Mouse (Mus musculus): Measurements from ENCODE around the gene Auh. TPM values are rescaled to one million over a fixed set of nuclear protein-coding genes. Genes with fewer than 3 reads are reported as not detected.

Gene Auh
- total and polyA plus RNA-seq, 2 experiments from 2014 or later = 60.7 to 61.3 TPM

DNA sequence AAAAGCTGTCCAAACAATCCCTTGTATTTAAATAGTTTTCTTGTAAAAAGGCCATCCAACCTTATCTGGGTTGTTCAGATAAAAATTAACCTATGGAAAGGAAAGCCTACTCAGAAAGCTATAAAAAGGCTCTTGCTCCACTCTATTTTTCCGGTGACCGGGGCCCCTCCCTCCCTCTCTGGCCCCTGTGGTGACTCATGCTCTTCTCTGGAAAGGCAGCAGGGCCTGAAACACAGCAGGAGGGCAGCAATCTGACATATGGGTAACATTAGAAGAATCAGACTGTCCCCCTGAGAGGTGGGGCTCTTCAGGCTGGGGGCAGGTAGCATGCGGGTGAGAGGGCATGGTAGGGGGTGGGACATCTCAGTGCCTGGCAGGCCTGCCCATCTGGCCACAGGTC is 110.7 kb downstream of the Auh start:
- peak; percentile 69 for ATAC-seq (ENCODE audit: insufficient read depth, low read depth)
- no peak overlapping the region for H3K4me3 ChIP-seq (ENCODE audit: low read depth, low read length)
- H3K9ac ChIP-seq (replicated peaks; ENCODE audit: low read depth, low read length) = 0 out of 2 replicates have a peak overlapping the region, but pooled peaks have one; percentile 32
- no peaks in the 10 kb centered on the region for H3K27me3 ChIP-seq (ENCODE audit: control insufficient read depth, insufficient read depth, low read length)
- no peaks in the 10 kb centered on the region for H3K9me3 ChIP-seq (replicated peaks; ENCODE audit: control insufficient read depth, low read length)
- TF ChIP-seq CTCF (IDR thresholded peaks at IDR 0.05; ENCODE audit: low read depth) = no peak
- TF ChIP-seq EP300 (IDR thresholded peaks at IDR 0.05; ENCODE audit: low read depth) = no peak; the same call in 1 of the 2 replicates
- peaks cover 39% of the 10 kb centered on the region for H3K4me1 ChIP-seq (ENCODE audit: control insufficient read depth, insufficient read depth)
- H3K4me2 ChIP-seq (ENCODE audit: low read depth, low read length) = peak overlapping the region; percentile 38; the same call in 1 of the 2 replicates
- peak overlapping the region; percentile 81 for H3K27ac ChIP-seq (ENCODE audit: low read depth)
- H3K36me3 ChIP-seq (replicated peaks; ENCODE audit: control insufficient read depth, insufficient read depth, low read length) = no peaks in the 10 kb centered on the region
- 7% methylated on average over 3 of the region's 3 CpGs for WGBS
- peak; percentile 85 for DNase-seq (ENCODE audit: low spot score)

DNA sequence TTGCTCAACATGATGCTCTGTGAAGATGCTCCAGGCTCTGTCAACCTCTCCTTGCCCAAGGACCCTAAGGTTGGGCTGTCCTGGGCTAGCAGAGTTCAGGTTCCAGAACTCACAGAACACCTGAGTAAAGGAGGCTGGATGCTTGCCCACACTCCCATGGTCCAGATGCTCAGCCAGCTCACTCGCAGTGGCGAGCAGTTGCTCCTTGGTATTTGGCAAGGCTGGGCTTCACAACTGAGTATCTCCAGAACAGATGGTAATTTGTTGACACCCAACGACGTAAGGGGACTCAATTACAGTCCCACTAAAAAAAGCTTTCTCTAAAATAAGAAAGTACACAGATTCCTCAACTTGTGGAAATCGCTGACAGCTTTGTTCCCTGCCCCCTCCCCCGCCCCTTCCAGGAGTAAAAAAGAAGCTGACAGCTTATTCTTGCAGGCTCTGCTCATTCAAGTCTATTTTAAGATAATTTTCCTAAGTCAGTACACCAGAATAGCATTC is 111.4 kb downstream of the Auh start:
- TF ChIP-seq EP300 (IDR thresholded peaks at IDR 0.05; ENCODE audit: low read depth) (no peak), CTCF (IDR thresholded peaks at IDR 0.05; ENCODE audit: low read depth) (no peak)
- ATAC-seq (ENCODE audit: insufficient read depth, low read depth) (peak; percentile 12; the same call in 1 of the 2 replicates), DNase-seq (ENCODE audit: low spot score) (peak; percentile 70)
- WGBS = 19% methylated on average over 6 of the region's 6 CpGs
- Histone ChIP-seq H3K27me3 (ENCODE audit: control insufficient read depth, insufficient read depth, low read length) (no peaks in the 10 kb centered on the region), H3K9ac (replicated peaks; ENCODE audit: low read depth, low read length) (no peak overlapping the region), H3K4me1 (ENCODE audit: control insufficient read depth, insufficient read depth) (peaks cover 39% of the 10 kb centered on the region), H3K27ac (ENCODE audit: low read depth) (peak overlapping the region; percentile 81), H3K36me3 (replicated peaks; ENCODE audit: control insufficient read depth, insufficient read depth, low read length) (no peaks in the 10 kb centered on the region), H3K4me2 (ENCODE audit: low read depth, low read length) (peak overlapping the region; percentile 38; the same call in 1 of the 2 replicates), H3K4me3 (ENCODE audit: low read depth, low read length) (no peak overlapping the region), H3K9me3 (replicated peaks; ENCODE audit: control insufficient read depth, low read length) (no peaks in the 10 kb centered on the region)

GRCm38 (mm10) chr13:52813750-52814149 is 115.7 kb downstream of the Auh start:
- Histone ChIP-seq H3K9ac (replicated peaks; ENCODE audit: low read depth, low read length) (no peak overlapping the region), H3K36me3 (replicated peaks; ENCODE audit: control insufficient read depth, insufficient read depth, low read length) (no peaks in the 10 kb centered on the region), H3K27ac (ENCODE audit: low read depth) (no peak overlapping the region), H3K9me3 (replicated peaks; ENCODE audit: control insufficient read depth, low read length) (no peaks in the 10 kb centered on the region), H3K4me3 (ENCODE audit: low read depth, low read length) (no peak overlapping the region), H3K4me1 (ENCODE audit: control insufficient read depth, insufficient read depth) (peaks cover 13% of the 10 kb centered on the region), H3K27me3 (ENCODE audit: control insufficient read depth, insufficient read depth, low read length) (no peaks in the 10 kb centered on the region), H3K4me2 (ENCODE audit: low read depth, low read length) (no peak overlapping the region)
- TF ChIP-seq EP300 (IDR thresholded peaks at IDR 0.05; ENCODE audit: low read depth) (no peak), CTCF (IDR thresholded peaks at IDR 0.05; ENCODE audit: low read depth) (no peak)
- DNase-seq (ENCODE audit: low spot score) = no peak
- ATAC-seq (ENCODE audit: insufficient read depth, low read depth) = no peak
- WGBS = 60% methylated on average over 3 of the region's 3 CpGs

DNA sequence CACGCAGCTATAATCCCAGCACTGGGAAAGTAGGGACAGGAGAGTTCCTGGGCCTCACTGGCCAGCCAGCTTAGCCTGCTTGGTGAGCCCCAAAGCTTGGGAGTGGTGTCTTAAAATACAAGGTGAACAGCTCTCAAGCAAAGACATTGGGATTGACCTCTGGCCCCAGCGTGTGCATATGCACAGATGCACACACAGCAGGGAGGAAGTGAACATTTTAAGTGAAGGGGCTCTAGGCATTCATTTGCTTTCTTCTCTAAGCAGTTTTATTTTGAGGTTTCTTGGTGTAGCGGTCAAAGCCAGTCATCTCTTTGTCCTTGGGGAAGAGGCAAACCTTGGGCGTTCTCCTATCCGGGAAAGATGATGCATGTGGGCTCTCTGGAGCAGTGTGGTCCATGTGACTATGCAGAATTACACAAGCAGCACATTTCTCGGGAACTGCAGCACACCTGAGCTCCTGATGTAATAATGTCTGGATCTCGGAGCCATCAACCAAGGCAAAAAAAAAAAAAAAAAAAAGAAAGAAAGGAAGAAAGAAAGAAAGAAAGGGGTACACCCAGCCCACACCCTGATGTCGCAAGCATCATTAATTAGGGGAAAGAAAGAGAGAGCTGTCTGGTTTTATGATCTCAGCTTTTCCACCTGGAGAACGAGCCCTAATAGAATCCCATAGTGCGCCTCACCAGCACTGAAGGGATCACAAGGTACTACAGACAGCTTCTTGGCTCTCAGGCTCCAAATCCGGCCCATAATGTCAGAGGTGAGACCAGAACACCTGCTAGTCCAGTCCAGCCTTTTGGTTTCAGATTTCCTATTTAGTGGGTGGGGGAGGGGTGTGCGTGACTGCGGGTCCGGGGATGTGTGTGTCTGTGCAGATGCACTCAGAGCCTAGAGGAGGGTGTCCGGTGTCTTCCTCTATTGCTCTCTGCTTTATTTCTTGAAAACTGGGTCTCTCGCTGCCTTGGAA is 116.6 kb downstream of the Auh start:
- H3K4me3 ChIP-seq (ENCODE audit: low read depth, low read length) = no peak overlapping the region
- WGBS = 86% methylated on average over 16 of the region's 16 CpGs
- no peak for ATAC-seq (ENCODE audit: insufficient read depth, low read depth)
- no peaks in the 10 kb centered on the region for H3K27me3 ChIP-seq (ENCODE audit: control insufficient read depth, insufficient read depth, low read length)
- no peak overlapping the region for H3K4me2 ChIP-seq (ENCODE audit: low read depth, low read length)
- H3K9me3 ChIP-seq (replicated peaks; ENCODE audit: control insufficient read depth, low read length) = no peaks in the 10 kb centered on the region
- TF ChIP-seq CTCF (IDR thresholded peaks at IDR 0.05; ENCODE audit: low read depth) = no peak
- no peak for TF ChIP-seq EP300 (IDR thresholded peaks at IDR 0.05; ENCODE audit: low read depth)
- peaks cover 4% of the 10 kb centered on the region for H3K4me1 ChIP-seq (ENCODE audit: control insufficient read depth, insufficient read depth)
- no peak overlapping the region for H3K9ac ChIP-seq (replicated peaks; ENCODE audit: low read depth, low read length)
- no peak overlapping the region for H3K27ac ChIP-seq (ENCODE audit: low read depth)
- DNase-seq (ENCODE audit: low spot score) = no peak
- no peaks in the 10 kb centered on the region for H3K36me3 ChIP-seq (replicated peaks; ENCODE audit: control insufficient read depth, insufficient read depth, low read length)

- WGBS = 86% methylated on average over 11 of the region's 11 CpGs
- no peak overlapping the region for H3K4me3 ChIP-seq (ENCODE audit: low read depth, low read length)
- no peak overlapping the region for H3K4me2 ChIP-seq (ENCODE audit: low read depth, low read length)
- no peak overlapping the region for H3K9ac ChIP-seq (replicated peaks; ENCODE audit: low read depth, low read length)
- H3K27me3 ChIP-seq (ENCODE audit: control insufficient read depth, insufficient read depth, low read length) = no peaks in the 10 kb centered on the region
- DNase-seq (ENCODE audit: low spot score) (no peak), ATAC-seq (ENCODE audit: insufficient read depth, low read depth) (no peak)
- no peaks in the 10 kb centered on the region for H3K4me1 ChIP-seq (ENCODE audit: control insufficient read depth, insufficient read depth)
- no peaks in the 10 kb centered on the region for H3K9me3 ChIP-seq (replicated peaks; ENCODE audit: control insufficient read depth, low read length)
- no peak for TF ChIP-seq CTCF (IDR thresholded peaks at IDR 0.05; ENCODE audit: low read depth)
- no peak for TF ChIP-seq EP300 (IDR thresholded peaks at IDR 0.05; ENCODE audit: low read depth)
- no peaks in the 10 kb centered on the region for H3K36me3 ChIP-seq (replicated peaks; ENCODE audit: control insufficient read depth, insufficient read depth, low read length)
- no peak overlapping the region for H3K27ac ChIP-seq (ENCODE audit: low read depth)
These were observed 121.8 kb downstream of the Auh start for GRCm38 (mm10) chr13:52807722-52808121.

All from heart, postnatal 0 days (tissue).